Mouse (Mus musculus) heart, embryonic 16.5 days (tissue): ENCODE measurements around the gene Olfr1507. TPM values are rescaled to one million over a fixed set of nuclear protein-coding genes. Genes with fewer than 3 reads are reported as not detected.

Experiments used
- ATAC-seq: fragments of 200-750 bp; cut with Nextera tagmentation; replicated peaks from 2 replicates; pipeline ENCODE4 v1.8.0; 2017; ENCODE audit warnings: moderate number of reproducible peaks; ENCODE audit not compliant: insufficient read depth, low FRiP score; ENCODE audit errors: extremely low read depth
- H3K27ac ChIP-seq: fragments of 300-500 bp; sonication (generic); 2 replicates; pipeline ENCODE4 v1.5.1; 2014; ENCODE audit warnings: mild to moderate bottlenecking, low read length, control low read depth, moderate library complexity
- H3K27me3 ChIP-seq: fragments of 300-500 bp; sonication (generic); 2 replicates; pipeline ENCODE4 v1.6.1; 2014; ENCODE audit warnings: low read length, mixed read lengths; ENCODE audit not compliant: control insufficient read depth, insufficient read depth
- H3K36me3 ChIP-seq: fragments of 300-500 bp; sonication (generic); 2 replicates; pipeline ENCODE4 v1.6.1; 2014; ENCODE audit not compliant: control insufficient read depth, insufficient read depth
- H3K4me1 ChIP-seq: fragments of 300-500 bp; sonication (generic); 2 replicates; pipeline ENCODE4 v1.6.1; 2014; ENCODE audit warnings: low read length, mixed read lengths; ENCODE audit not compliant: control insufficient read depth, insufficient read depth
- H3K4me2 ChIP-seq: fragments of 300-500 bp; sonication (generic); 2 replicates; pipeline ENCODE4 v1.6.1; 2014; ENCODE audit warnings: low read depth, mild to moderate bottlenecking, control low read depth, low read length
- H3K4me3 ChIP-seq: fragments of 300-500 bp; sonication (generic); 2 replicates; pipeline ENCODE4 v1.5.1; 2014; ENCODE audit warnings: mild to moderate bottlenecking, control low read depth, low read length
- H3K9ac ChIP-seq: fragments of 300-500 bp; sonication (generic); 2 replicates; pipeline ENCODE4 v1.6.1; 2014; ENCODE audit warnings: low read length, control low read depth
- H3K9me3 ChIP-seq: fragments of 300-500 bp; sonication (generic); replicated peaks from 2 replicates; pipeline ENCODE4 v1.6.1; 2016; ENCODE audit warnings: low read length; ENCODE audit not compliant: control insufficient read depth
- WGBS: fragments of 180-500 bp; shearing (Covaris S2); extraction: QIAGEN DNeasy Blood & Tissue Kit; methylation state at CpG from one replicate; pipeline ENCODE4 v1.1.7; 2014; 5-methylcytosine and 5-hydroxymethylcytosine counted together
- polyA plus RNA-seq: library from polyadenylated mRNA; unstranded; fragments of >200 nt; fragmentation: Nextera tagmentation; extraction: Ambion mirVana; gene quantifications from 2 replicates; pipeline ENCODE4 v1.2.1, GENCODE M21; 2015

The Olfr1507 gene
- polyA plus RNA-seq: not detected in 2 replicates

DNA sequence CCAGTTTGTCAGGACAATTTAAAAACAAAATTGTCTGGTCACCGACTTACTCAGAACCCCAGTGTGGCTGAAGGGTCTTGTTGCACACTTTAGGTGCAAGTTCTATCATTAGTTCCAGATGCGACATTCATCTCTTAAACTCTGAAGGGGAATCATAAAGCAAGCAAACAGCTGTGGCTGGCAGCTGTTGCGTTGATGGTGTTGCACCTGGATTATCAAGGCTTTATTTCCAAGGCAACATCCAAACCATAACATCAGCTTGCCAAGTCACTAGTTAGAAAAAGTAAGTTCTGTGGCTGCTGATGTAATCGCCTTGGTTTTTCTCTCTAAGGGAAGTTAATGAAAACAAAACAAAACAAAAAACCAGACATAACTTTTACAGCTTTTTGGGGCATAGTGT is at the start of gene Olfr1507:
TSS of gene Olfr1507 (minus strand) at position 234 of the 400 bp plus-strand sequence.
- Histone ChIP-seq H3K36me3 (no peaks in the 10 kb centered on the region), H3K27ac (no peak within 1 kb of the TSS)

DNA sequence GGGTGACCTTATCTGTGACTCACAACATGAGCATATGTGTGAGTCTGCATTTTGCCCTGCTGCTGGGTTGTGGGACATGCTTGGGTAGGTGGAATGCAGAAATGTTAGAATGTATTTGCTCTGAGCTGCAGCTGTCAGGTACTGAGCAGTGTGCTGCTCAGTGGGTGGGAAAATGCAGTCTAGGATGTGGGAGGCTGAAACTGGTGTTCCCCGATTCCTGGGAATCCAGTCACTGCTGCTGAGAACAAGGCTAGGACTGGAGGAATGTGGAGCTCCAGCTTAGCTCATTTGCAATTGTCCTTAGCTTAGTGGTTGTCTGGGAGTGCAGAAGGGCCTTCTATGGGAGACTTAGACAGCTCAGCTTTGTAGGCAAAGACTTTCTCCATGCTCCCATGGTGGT is 37.8 kb upstream of the Olfr1507 start:
- no peaks in the 10 kb centered on the region for H3K4me1 ChIP-seq
- no peaks in the 10 kb centered on the region for H3K27me3 ChIP-seq
- H3K27ac ChIP-seq: no peak overlapping the region
- WGBS: 95% methylated on average over 1 of the region's 1 CpGs
- H3K9me3 ChIP-seq: peaks cover 11% of the 10 kb centered on the region; the same call in 1 of the 2 replicates
- no peaks in the 10 kb centered on the region for H3K36me3 ChIP-seq
- no peak overlapping the region for H3K4me3 ChIP-seq
- H3K9ac ChIP-seq: no peak overlapping the region
- no peak for ATAC-seq
- H3K4me2 ChIP-seq: no peak overlapping the region

More for the DNA sequence above, at the start of gene Olfr1507:
- Histone ChIP-seq H3K9ac (no peak within 1 kb of the TSS), H3K4me3 (no peak within 1 kb of the TSS), H3K4me2 (no peak within 1 kb of the TSS), H3K9me3 (no peaks in the 10 kb centered on the region), H3K4me1 (no peaks in the 10 kb centered on the region), H3K27me3 (no peaks in the 10 kb centered on the region)
- WGBS: 68% methylated on average over 4 of the region's 4 CpGs
- ATAC-seq: no peak

DNA sequence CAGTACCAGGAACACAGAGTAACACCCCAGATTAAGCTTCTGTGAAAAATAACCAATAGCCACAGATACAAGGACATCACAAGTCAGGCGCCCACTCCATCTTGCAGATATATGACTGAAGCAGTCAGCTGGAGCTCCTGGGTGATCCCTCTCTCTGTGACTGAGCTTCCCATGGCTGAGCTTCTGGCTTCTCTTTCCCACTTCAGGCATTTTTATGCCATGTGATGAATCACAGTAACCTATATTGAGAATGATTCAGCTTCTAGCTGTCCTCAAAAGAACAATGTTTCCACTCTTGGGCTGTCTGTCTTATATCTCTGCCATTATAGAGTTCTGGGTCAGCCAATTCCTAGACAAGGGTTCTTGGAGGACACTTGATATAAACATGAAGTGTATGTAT is 29.4 kb upstream of the Olfr1507 start:
- H3K27me3 ChIP-seq: no peaks in the 10 kb centered on the region
- no peaks in the 10 kb centered on the region for H3K4me1 ChIP-seq
- no peak overlapping the region for H3K27ac ChIP-seq
- H3K9ac ChIP-seq: no peak overlapping the region
- no peak overlapping the region for H3K4me3 ChIP-seq
- ATAC-seq: no peak
- no peaks in the 10 kb centered on the region for H3K9me3 ChIP-seq
- 61% methylated on average over 1 of the region's 1 CpGs for WGBS
- H3K4me2 ChIP-seq: no peak overlapping the region
- no peaks in the 10 kb centered on the region for H3K36me3 ChIP-seq

DNA sequence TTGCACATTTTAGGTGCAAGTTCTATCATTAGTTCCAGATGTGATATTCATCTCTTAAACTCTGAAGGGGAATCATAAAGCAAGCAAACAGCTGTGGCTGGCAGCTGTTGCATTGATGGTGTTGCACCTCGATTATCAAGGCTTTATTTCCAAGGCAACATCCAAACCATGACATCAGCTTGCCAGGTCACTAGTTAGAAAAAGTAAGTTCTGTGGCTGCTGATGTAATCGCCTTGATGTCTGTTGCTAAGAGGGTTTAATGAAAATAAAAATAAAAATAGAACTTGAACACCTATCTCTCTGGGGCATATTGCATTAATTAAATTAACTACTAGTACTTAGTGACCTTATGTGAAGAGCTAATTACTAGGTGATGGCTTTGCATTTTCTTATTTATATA is 28.2 kb downstream of the Olfr1507 start, which contains the start of gene Olfr1508:
TSS of gene Olfr1508 (minus strand) at position 101 of the 400 bp plus-strand sequence.
- no peak for ATAC-seq
- WGBS: 57% methylated on average over 2 of the region's 2 CpGs
- H3K4me3 ChIP-seq: no peak within 1 kb of the TSS

DNA sequence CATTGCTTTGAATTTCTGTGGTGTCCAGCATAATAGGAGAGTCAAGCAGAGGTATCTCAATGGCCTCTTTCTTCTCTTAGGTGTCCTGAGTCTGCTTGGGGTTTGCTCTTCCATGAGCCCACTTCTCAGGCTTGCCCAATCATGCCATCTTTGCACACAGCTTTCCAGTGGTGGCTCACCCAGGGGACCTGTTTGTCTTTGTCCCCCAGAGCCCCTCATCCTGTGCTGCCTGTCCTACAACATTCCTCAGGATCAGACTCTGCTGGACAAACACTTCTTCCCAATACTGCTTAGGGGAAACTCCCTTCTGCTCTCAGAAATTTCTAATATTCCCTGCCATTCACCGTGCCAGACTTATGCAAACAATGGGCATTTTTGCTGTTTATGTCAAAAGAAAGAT is 29.8 kb downstream of the Olfr1507 start:
- no peak for ATAC-seq
- WGBS: 71% methylated on average over 1 of the region's 1 CpGs
- no peaks in the 10 kb centered on the region for H3K36me3 ChIP-seq

More for the DNA sequence above, 28.2 kb downstream of the Olfr1507 start, which contains the start of gene Olfr1508:
- Histone ChIP-seq H3K27me3 (no peaks in the 10 kb centered on the region), H3K4me1 (no peaks in the 10 kb centered on the region), H3K9me3 (no peaks in the 10 kb centered on the region), H3K36me3 (no peaks in the 10 kb centered on the region), H3K27ac (no peak within 1 kb of the TSS), H3K9ac (no peak within 1 kb of the TSS), H3K4me2 (no peak within 1 kb of the TSS)

DNA sequence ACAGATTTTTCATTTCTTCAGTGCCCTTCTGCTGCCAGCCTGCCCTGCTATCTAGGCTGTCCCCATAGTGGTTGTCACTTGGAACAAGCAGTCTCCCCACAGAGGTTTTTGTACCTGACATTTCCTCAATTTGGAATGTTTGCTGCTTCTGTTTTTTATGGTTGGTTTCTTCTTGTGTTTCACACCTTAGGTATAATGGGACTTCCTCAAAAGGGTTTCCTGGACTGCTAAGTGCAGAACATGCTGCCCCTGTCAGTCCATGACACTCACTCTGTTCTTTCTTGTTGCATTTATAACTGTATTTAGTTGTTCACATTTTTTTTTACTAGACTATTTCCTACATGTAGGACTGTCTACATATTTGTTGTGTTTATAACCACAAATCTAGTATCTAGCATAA is 33.6 kb downstream of the Olfr1507 start:
- ATAC-seq: no peak

More for the DNA sequence above, 29.8 kb downstream of the Olfr1507 start:
- Histone ChIP-seq H3K27ac (no peak overlapping the region), H3K4me3 (no peak overlapping the region), H3K9ac (no peak overlapping the region), H3K4me2 (no peak overlapping the region), H3K4me1 (no peaks in the 10 kb centered on the region), H3K27me3 (no peaks in the 10 kb centered on the region), H3K9me3 (no peaks in the 10 kb centered on the region)

DNA sequence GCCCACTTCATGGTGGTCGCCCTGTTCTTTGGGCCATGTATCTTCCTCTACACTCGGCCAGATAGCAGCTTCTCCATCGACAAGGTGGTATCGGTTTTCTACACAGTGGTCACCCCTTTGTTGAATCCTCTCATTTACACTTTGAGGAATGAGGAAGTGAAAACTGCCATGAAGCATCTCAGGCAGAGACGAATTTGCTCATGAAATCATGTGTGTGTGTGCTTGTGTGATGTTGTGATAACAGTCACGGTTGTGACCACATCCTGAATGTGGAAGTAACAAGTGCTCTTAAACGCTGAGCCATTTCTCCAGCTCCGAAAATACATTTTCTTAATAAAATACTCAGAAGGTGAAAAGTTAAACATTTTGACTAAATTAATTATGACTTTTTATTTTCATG is 44.4 kb downstream of the Olfr1507 start:
- ATAC-seq: no peak; the same call in 1 of the 2 replicates
- Histone ChIP-seq H3K36me3 (no peaks in the 10 kb centered on the region), H3K27ac (no peak overlapping the region), H3K9ac (no peak overlapping the region), H3K4me1 (no peaks in the 10 kb centered on the region), H3K4me3 (no peak overlapping the region), H3K9me3 (no peaks in the 10 kb centered on the region), H3K27me3 (no peaks in the 10 kb centered on the region), H3K4me2 (no peak overlapping the region)
- WGBS: 70% methylated on average over 8 of the region's 8 CpGs

More for the DNA sequence above, 33.6 kb downstream of the Olfr1507 start:
- H3K9me3 ChIP-seq: no peaks in the 10 kb centered on the region
- no peaks in the 10 kb centered on the region for H3K27me3 ChIP-seq
- H3K27ac ChIP-seq: no peak overlapping the region
- H3K4me2 ChIP-seq: no peak overlapping the region
- no peaks in the 10 kb centered on the region for H3K36me3 ChIP-seq
- H3K4me1 ChIP-seq: no peaks in the 10 kb centered on the region
- H3K4me3 ChIP-seq: no peak overlapping the region
- H3K9ac ChIP-seq: no peak overlapping the region

DNA sequence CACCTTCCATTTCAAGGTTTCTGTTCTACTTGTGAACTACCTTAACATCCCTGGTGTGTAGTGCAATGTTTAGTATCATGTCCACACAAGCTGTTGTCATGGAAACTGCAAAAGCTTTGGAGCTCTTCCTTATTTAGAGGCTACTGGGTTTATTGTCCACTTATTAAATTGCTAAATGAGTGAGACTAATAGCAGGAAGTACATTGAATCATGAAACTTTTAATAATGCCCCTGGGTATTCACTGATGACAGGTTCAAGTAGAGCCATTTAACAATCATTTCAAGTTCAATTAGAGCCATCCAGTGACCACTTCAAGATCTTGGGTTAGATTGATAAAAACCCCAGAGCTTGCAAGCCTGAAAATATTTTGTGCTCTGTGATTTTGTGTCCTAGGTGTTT is 52.9 kb downstream of the Olfr1507 start, which contains the start of gene Olfr1509:
TSS of gene Olfr1509 (plus strand) at position 301 of the 400 bp plus-strand sequence.
- Histone ChIP-seq H3K27ac (no peak within 1 kb of the TSS), H3K4me2 (no peak within 1 kb of the TSS), H3K4me1 (no peaks in the 10 kb centered on the region), H3K4me3 (no peak within 1 kb of the TSS), H3K36me3 (no peaks in the 10 kb centered on the region), H3K9ac (no peak within 1 kb of the TSS), H3K27me3 (no peaks in the 10 kb centered on the region), H3K9me3 (no peaks in the 10 kb centered on the region)
- ATAC-seq: no peak
